Mouse (Mus musculus): ENCODE results near the gene Aco2. TPM values are rescaled to one million over a fixed set of nuclear protein-coding genes. Genes with fewer than 3 reads are reported as not detected.

Aco2 gene
- total and polyA plus RNA-seq, 2 experiments from 2014 or later = 257 to 412 TPM

DNA sequence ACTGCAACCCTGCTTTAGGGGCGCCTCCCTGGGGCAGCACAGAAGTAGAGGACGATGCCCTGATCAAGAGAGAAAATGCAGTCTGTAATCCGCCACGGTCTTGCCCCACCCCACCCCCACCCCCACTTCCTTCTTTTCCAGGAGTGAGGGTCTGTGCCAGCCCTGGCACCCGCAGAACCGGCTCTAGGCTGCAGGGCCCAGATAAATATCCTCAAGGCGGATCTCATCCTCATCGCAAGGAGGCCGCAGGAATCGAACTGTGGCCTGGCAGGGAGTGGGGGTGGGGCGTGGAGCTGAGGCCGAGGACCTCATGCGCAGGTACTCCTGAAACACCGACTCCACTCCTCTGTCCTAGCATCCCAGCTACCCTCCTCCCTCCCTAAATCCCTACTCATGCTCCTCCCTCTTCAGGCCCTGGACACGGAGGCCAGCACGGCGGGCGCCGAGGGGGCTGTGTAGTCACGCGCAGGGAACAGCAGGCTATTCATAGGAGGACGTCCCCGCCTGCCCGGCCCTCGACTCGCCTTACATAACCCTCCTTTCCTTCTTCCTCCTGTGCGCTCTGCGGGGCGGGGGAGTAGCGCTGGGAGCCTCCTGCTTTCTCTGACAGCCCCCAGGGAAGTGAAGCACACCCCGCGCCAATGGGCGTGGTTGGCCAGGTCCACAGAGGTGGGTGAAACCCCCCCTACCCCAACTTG, 35.8 kb upstream of the Aco2 start:
- H3K27ac ChIP-seq (ENCODE audit: low read depth, low read length) = no peak overlapping the region
- peak overlapping the region; percentile 37 for H3K4me2 ChIP-seq (ENCODE audit: low read depth, low read length, poor library complexity, severe bottlenecking)
- H3K27me3 ChIP-seq (ENCODE audit: insufficient read depth, low read length) = no peaks in the 10 kb centered on the region
- ATAC-seq (ENCODE audit: low FRiP score) = peak; percentile 71; the same call in 1 of the 2 replicates
- H3K9ac ChIP-seq (replicated peaks; ENCODE audit: low read length, poor library complexity, severe bottlenecking) = peak overlapping the region; percentile 19
- WGBS = 6% methylated on average over 33 of the region's 33 CpGs
- DNase-seq (ENCODE audit: low spot score) = peak; percentile 50
- H3K4me3 ChIP-seq (ENCODE audit: low read depth, low read length) = peak overlapping the region; percentile 12; the same call in 1 of the 2 replicates
- H3K4me1 ChIP-seq (ENCODE audit: insufficient read depth, low read length) = no peaks in the 10 kb centered on the region
- H3K36me3 ChIP-seq (ENCODE audit: insufficient read depth, low read length) = no peaks in the 10 kb centered on the region
- TF ChIP-seq CTCF (IDR thresholded peaks at IDR 0.05) = no peak
- H3K9me3 ChIP-seq (ENCODE audit: low read length) = no peaks in the 10 kb centered on the region

DNA sequence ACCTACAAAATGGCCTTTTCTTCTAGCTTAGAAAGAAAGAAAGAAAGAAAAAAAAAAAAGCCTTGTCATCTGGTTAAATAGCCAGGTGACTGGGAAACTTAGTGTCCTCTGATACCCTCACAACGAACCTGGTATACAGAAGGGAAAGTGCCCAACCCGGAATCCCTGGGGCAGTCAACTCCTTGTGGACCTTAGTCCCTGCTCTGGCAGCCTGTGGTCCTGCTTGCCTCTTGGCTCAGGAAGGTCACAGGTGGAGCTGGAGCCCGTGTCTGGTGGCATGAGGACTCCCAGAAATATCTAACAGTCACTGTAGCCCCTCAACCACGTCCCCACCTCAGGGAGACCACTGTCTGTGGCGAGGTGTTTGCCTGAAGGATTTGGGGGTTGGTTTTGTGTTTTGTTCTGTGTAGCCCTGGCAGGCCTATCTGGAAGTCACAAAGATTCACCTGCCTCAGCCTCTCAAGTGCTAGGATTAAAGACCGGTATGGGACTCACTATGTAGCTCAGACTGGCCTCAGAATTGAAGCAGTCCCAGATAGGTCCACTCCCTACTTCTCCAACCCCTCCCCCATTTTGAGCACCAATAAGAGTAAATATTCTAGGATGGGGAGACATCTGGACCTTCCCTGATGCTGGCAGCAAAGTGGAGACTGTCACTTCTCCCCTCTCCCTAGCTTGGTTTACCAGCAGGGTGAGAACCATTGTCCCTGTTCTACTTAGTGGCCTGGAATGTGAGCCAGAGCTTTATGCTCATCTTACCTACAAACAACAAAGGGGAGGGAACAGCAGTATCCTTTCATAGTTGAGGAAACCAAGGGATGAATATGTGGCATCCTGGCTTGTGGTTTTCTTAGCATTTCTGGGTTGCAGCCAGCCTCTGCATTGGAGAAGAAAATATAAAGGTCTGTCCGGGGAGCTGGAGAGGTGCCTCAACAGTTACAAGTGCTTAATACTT, 34.9 kb upstream of the Aco2 start:
- WGBS = 66% methylated on average over 7 of the region's 7 CpGs
- Histone ChIP-seq H3K27ac (ENCODE audit: low read depth, low read length) (no peak overlapping the region), H3K36me3 (ENCODE audit: insufficient read depth, low read length) (no peaks in the 10 kb centered on the region), H3K9ac (replicated peaks; ENCODE audit: low read length, poor library complexity, severe bottlenecking) (no peak overlapping the region), H3K27me3 (ENCODE audit: insufficient read depth, low read length) (no peaks in the 10 kb centered on the region), H3K4me1 (ENCODE audit: insufficient read depth, low read length) (no peaks in the 10 kb centered on the region), H3K4me3 (ENCODE audit: low read depth, low read length) (no peak overlapping the region), H3K4me2 (ENCODE audit: low read depth, low read length, poor library complexity, severe bottlenecking) (no peak overlapping the region), H3K9me3 (ENCODE audit: low read length) (no peaks in the 10 kb centered on the region)
- ATAC-seq (ENCODE audit: low FRiP score) (no peak), DNase-seq (ENCODE audit: low spot score) (no peak)
- TF ChIP-seq CTCF (IDR thresholded peaks at IDR 0.05) = no peak

DNA sequence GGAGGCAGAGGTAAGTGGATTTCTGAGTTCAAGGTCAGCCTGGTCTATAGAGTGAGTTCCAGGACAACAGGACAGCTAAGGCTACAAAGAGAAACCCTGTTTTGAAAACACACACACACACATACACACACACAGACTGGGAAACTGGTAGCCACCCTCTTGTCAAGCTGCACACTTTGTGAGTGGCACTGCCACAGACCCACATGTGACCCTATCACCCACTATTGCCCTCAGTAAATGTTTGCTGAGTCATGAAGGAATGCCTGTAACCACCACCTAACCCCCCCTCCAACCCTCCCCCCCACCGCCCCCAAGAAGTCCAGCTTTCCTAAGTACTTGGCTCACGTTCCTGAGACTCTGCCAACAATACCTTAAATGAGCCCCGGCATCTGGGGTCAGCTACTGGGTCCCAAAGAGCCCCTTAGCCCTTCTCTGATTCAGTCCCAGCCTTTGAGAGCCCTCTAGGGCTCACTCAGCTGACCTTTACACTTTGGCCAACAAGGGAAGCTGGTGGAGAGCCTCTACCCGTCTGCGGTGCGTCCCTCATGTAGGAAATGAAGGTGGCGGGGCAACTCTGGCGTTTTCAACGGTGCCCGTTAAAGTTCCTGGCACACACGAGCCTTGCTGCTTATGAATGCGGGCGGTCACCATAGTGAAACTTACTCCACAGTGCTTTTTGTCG, 33.4 kb upstream of the Aco2 start:
- H3K27me3 ChIP-seq (ENCODE audit: insufficient read depth, low read length) = no peaks in the 10 kb centered on the region
- DNase-seq (ENCODE audit: low spot score) (peak; percentile 31), ATAC-seq (ENCODE audit: low FRiP score) (no peak)
- H3K4me1 ChIP-seq (ENCODE audit: insufficient read depth, low read length) = no peaks in the 10 kb centered on the region
- H3K4me3 ChIP-seq (ENCODE audit: low read depth, low read length) = no peak overlapping the region
- 71% methylated on average over 14 of the region's 14 CpGs for WGBS
- H3K27ac ChIP-seq (ENCODE audit: low read depth, low read length) = no peak overlapping the region
- TF ChIP-seq CTCF (IDR thresholded peaks at IDR 0.05) = no peak
- no peak overlapping the region for H3K4me2 ChIP-seq (ENCODE audit: low read depth, low read length, poor library complexity, severe bottlenecking)
- no peaks in the 10 kb centered on the region for H3K9me3 ChIP-seq (ENCODE audit: low read length)
- no peak overlapping the region for H3K9ac ChIP-seq (replicated peaks; ENCODE audit: low read length, poor library complexity, severe bottlenecking)
- no peaks in the 10 kb centered on the region for H3K36me3 ChIP-seq (ENCODE audit: insufficient read depth, low read length)

GRCm38 (mm10) chr15:81839634-81840033, 32.5 kb upstream of the Aco2 start:
- H3K27me3 ChIP-seq (ENCODE audit: insufficient read depth, low read length) = no peaks in the 10 kb centered on the region
- H3K9me3 ChIP-seq (ENCODE audit: low read length) = no peaks in the 10 kb centered on the region
- H3K4me2 ChIP-seq (ENCODE audit: low read depth, low read length, poor library complexity, severe bottlenecking) = no peak overlapping the region
- H3K4me3 ChIP-seq (ENCODE audit: low read depth, low read length) = no peak overlapping the region
- DNase-seq (ENCODE audit: low spot score) (peak; percentile 91), ATAC-seq (ENCODE audit: low FRiP score) (peak; percentile 88)
- no peak overlapping the region for H3K9ac ChIP-seq (replicated peaks; ENCODE audit: low read length, poor library complexity, severe bottlenecking)
- H3K36me3 ChIP-seq (ENCODE audit: insufficient read depth, low read length) = no peaks in the 10 kb centered on the region
- no peak overlapping the region for H3K27ac ChIP-seq (ENCODE audit: low read depth, low read length)
- H3K4me1 ChIP-seq (ENCODE audit: insufficient read depth, low read length) = no peaks in the 10 kb centered on the region
- 50% methylated on average over 5 of the region's 5 CpGs for WGBS
- TF ChIP-seq CTCF (IDR thresholded peaks at IDR 0.05) = no peak

DNA sequence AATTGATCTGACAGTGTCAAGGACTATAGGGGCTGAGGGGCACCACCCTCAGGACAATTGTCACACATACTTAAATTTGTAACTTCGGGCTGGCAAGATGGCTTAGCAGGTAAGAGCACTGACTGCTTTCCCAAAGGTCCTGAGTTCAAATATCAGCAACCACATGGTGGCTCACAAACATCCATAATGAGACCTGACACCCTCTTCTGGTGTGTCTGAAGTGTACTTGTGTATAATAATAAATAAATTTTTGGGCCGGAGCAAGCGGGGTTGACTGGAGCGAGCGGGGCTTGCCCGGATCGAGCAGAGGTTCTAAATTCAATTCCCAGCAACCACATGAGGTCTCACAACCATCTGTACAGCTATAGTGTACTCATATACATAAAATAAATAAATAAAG, 31.8 kb upstream of the Aco2 start:
- no peak overlapping the region for H3K4me3 ChIP-seq (ENCODE audit: low read depth, low read length)
- H3K4me2 ChIP-seq (ENCODE audit: low read depth, low read length, poor library complexity, severe bottlenecking) = no peak overlapping the region
- no peak for ATAC-seq (ENCODE audit: low FRiP score)
- DNase-seq (ENCODE audit: low spot score) = no peak
- no peak overlapping the region for H3K9ac ChIP-seq (replicated peaks; ENCODE audit: low read length, poor library complexity, severe bottlenecking)
- WGBS = 90% methylated on average over 7 of the region's 7 CpGs
- H3K36me3 ChIP-seq (ENCODE audit: insufficient read depth, low read length) = no peaks in the 10 kb centered on the region
- H3K9me3 ChIP-seq (ENCODE audit: low read length) = no peaks in the 10 kb centered on the region
- TF ChIP-seq CTCF (IDR thresholded peaks at IDR 0.05) = no peak
- H3K27me3 ChIP-seq (ENCODE audit: insufficient read depth, low read length) = no peaks in the 10 kb centered on the region
- H3K4me1 ChIP-seq (ENCODE audit: insufficient read depth, low read length) = no peaks in the 10 kb centered on the region
- H3K27ac ChIP-seq (ENCODE audit: low read depth, low read length) = no peak overlapping the region
